Mouse (Mus musculus) midbrain, embryonic 14.5 days (tissue): ENCODE results near the gene Ulk4. TPM values are rescaled to one million over a fixed set of nuclear protein-coding genes. Genes with fewer than 3 reads are reported as not detected.
"Not testable (repeated sequence)": the region's sequence is repeated elsewhere in the genome, so short reads cannot be mapped to it uniquely, and the experiment has no call there.

ENCODE experiments used
- ATAC-seq: fragments of 200-750 bp; cut with Nextera tagmentation; 2 replicates; pipeline ENCODE4 v1.8.0; 2017; ENCODE audit warnings: moderate number of reproducible peaks, moderate library complexity; ENCODE audit not compliant: low FRiP score, low TSS enrichment
- DNase-seq: peaks from one replicate; pipeline ENCODE4 v3.0.0-alpha.2; 2015
- H3K27ac ChIP-seq: fragments of 300-500 bp; sonication (generic); replicated peaks from 2 replicates; pipeline ENCODE4 v1.5.1; 2014; ENCODE audit warnings: mild to moderate bottlenecking, low read depth, low read length, moderate library complexity
- H3K27me3 ChIP-seq: fragments of 300-500 bp; sonication (generic); 2 replicates; pipeline ENCODE4 v1.6.1; 2014; ENCODE audit warnings: low read length, control low read depth, mixed read lengths; ENCODE audit not compliant: control insufficient read depth, insufficient read depth
- H3K36me3 ChIP-seq: fragments of 300-500 bp; sonication (generic); 2 replicates; pipeline ENCODE4 v1.6.1; 2014; ENCODE audit warnings: low read length, control low read depth; ENCODE audit not compliant: control insufficient read depth, insufficient read depth
- H3K4me1 ChIP-seq: fragments of 300-500 bp; sonication (generic); 2 replicates; pipeline ENCODE4 v1.6.1; 2014; ENCODE audit warnings: mild to moderate bottlenecking, antibody characterized with exemption, low read length, control low read depth; ENCODE audit not compliant: control insufficient read depth, insufficient read depth
- H3K4me2 ChIP-seq: fragments of 300-500 bp; sonication (generic); 2 replicates; pipeline ENCODE4 v1.6.1; 2014; ENCODE audit warnings: mild to moderate bottlenecking, low read length, moderate library complexity
- H3K4me3 ChIP-seq: fragments of 300-500 bp; sonication (generic); replicated peaks from 2 replicates; pipeline ENCODE4 v1.5.1; 2014; ENCODE audit warnings: low read depth, low read length
- H3K9ac ChIP-seq: fragments of 300-500 bp; sonication (generic); replicated peaks from 2 replicates; pipeline ENCODE4 v1.6.1; 2014; ENCODE audit warnings: mild to moderate bottlenecking, low read length, moderate library complexity
- H3K9me3 ChIP-seq: fragments of 300-500 bp; sonication (generic); 2 replicates; pipeline ENCODE4 v1.6.1; 2016; ENCODE audit warnings: low read length, control low read depth, mixed read lengths; ENCODE audit not compliant: control insufficient read depth
- WGBS: fragments of 180-500 bp; shearing (Covaris S2); extraction: QIAGEN DNeasy Blood & Tissue Kit; methylation state at CpG from one replicate; pipeline ENCODE4 v1.1.7; 2014; 5-methylcytosine and 5-hydroxymethylcytosine counted together
- polyA plus RNA-seq: library from polyadenylated mRNA; unstranded; fragments of >200 nt; fragmentation: Nextera tagmentation; extraction: Ambion mirVana; gene quantifications from 2 replicates; pipeline ENCODE4 v1.2.1, GENCODE M21; 2014

Gene Ulk4
- polyA plus RNA-seq, 1 experiment from 2014 or later = 75.7 TPM

DNA sequence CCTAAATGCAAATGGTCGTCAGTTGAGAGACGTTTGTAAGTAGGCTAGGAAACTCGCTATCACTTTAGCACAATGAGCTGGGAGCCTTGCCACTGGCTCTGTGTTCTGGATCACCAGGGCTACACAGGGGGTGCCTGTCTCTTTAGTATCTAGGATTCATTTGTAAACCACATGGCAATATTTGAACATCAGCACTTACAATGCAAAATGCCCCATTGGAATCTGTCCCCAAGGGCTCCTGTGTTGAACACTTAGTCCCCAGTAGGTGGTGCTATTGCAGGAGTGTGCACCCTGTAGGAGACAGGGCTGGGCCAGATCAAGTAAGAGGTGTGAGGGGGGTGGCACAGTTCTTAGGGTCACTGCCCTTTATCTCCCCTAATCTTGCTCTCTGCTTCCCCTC lies 217.7 kb downstream of the Ulk4 start:
- Histone ChIP-seq H3K27me3 (no peaks in the 10 kb centered on the region), H3K4me3 (no peak overlapping the region), H3K27ac (no peak overlapping the region), H3K36me3 (no peaks in the 10 kb centered on the region), H3K4me2 (no peak overlapping the region), H3K9ac (no peak overlapping the region), H3K4me1 (peaks cover 23% of the 10 kb centered on the region), H3K9me3 (no peaks in the 10 kb centered on the region)
- no peak for ATAC-seq
- WGBS = 94% methylated on average over 3 of the region's 3 CpGs
- peak; percentile 31 for DNase-seq

DNA sequence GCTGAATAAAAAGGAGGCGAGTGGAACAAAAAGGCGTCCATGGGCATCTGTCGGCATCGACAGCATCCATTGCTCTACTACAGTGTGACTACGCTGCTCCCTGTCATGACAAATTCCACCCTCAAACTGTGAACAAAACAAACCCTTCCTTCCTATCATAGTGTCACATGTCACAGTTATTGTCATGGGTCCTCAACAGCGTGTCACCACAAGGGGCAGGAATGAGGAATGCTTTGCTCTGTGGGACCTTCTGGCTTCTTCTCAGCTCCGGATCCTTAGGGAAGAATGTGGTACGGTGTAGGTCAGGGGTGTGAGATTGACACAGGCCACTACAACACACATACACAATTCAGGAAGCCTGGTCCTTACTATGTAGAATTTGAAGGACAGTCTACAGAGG lies 218.5 kb downstream of the Ulk4 start:
- H3K9me3 ChIP-seq = no peaks in the 10 kb centered on the region
- H3K4me3 ChIP-seq = no peak overlapping the region
- peaks cover 23% of the 10 kb centered on the region for H3K4me1 ChIP-seq
- WGBS = 64% methylated on average over 8 of the region's 8 CpGs
- no peaks in the 10 kb centered on the region for H3K27me3 ChIP-seq
- no peak for DNase-seq
- H3K27ac ChIP-seq = no peak overlapping the region
- no peak overlapping the region for H3K9ac ChIP-seq
- no peaks in the 10 kb centered on the region for H3K36me3 ChIP-seq
- no peak overlapping the region for H3K4me2 ChIP-seq
- no peak for ATAC-seq

DNA sequence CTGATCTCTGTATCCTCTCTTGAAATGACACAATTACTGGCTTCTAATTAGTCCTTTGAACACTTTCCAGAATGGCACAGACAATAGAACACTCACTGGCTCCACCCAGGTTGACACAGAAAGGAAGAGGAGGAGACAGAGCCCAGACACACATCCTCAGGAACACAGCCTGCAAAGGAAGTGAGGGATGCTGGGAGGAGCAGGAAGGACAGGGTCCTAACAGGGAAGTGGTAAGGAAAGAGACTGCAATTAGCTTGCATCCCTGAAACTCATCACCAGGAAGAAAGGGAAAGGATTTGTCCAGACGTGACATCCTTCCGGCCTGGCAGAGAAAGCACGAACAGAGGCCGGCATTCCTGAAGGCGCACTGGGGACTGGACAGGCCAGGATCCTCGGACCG lies 218.9 kb downstream of the Ulk4 start:
- Histone ChIP-seq H3K4me3 (no peak overlapping the region), H3K9ac (no peak overlapping the region), H3K36me3 (no peaks in the 10 kb centered on the region), H3K27ac (no peak overlapping the region), H3K4me2 (no peak overlapping the region), H3K27me3 (no peaks in the 10 kb centered on the region), H3K9me3 (no peaks in the 10 kb centered on the region), H3K4me1 (peaks cover 23% of the 10 kb centered on the region)
- peak; percentile 21 for DNase-seq
- WGBS = 71% methylated on average over 7 of the region's 7 CpGs
- no peak for ATAC-seq

DNA sequence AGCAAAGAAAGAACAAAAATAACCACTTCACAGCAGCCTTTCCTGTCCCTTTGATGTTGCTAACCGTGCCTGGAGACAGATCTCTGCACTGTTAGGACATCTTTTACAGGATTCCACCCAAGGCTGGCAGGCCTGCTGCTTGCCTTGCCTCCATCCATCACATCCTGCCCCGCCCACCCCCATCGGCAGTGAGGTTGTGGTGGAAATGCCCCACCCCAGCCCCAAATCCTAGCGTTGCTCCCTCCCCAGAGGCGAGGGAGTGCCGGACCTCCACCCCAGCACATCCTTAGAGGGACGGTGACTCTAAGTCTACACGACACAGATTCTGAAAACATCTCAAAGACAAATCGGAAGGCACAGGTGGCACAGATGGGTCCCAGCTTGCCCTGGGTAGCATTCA lies 219.6 kb downstream of the Ulk4 start:
- H3K27ac ChIP-seq = no peak overlapping the region

DNA sequence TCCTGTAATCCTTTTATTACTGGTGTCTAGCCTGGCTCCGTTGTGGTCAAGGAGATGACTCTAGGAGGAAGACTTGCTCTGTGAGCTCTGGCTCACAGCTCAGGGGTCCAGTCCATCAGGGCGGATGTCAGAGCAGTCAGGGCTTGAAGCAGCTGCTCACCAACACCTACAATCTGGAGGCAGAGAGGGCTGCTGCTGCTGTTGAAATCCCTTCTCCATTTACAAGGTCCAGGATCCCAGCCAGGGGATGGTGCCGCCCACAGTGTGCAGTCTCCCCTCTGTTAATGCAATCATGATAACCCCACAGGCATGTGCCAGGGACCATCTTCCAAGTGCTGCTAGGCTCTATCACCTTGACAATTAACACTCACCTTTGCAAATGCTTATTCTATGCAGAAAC lies 220.5 kb downstream of the Ulk4 start:
- H3K4me3 ChIP-seq = no peak overlapping the region
- no peaks in the 10 kb centered on the region for H3K27me3 ChIP-seq
- no peak overlapping the region for H3K4me2 ChIP-seq
- WGBS = 82% methylated on average over 3 of the region's 3 CpGs
- no peaks in the 10 kb centered on the region for H3K9me3 ChIP-seq
- H3K4me1 ChIP-seq = peaks cover 7% of the 10 kb centered on the region
- H3K9ac ChIP-seq = no peak overlapping the region
- no peak overlapping the region for H3K27ac ChIP-seq
- no peak for DNase-seq
- ATAC-seq = no peak
- no peaks in the 10 kb centered on the region for H3K36me3 ChIP-seq

More for the DNA sequence above, 219.6 kb downstream of the Ulk4 start:
- 73% methylated on average over 9 of the region's 9 CpGs for WGBS
- H3K4me3 ChIP-seq = no peak overlapping the region
- no peak overlapping the region for H3K4me2 ChIP-seq
- H3K36me3 ChIP-seq = no peaks in the 10 kb centered on the region
- H3K9me3 ChIP-seq = no peaks in the 10 kb centered on the region
- H3K9ac ChIP-seq = no peak overlapping the region
- no peak for ATAC-seq
- no peaks in the 10 kb centered on the region for H3K27me3 ChIP-seq
- H3K4me1 ChIP-seq = peaks cover 16% of the 10 kb centered on the region
- DNase-seq = no peak

DNA sequence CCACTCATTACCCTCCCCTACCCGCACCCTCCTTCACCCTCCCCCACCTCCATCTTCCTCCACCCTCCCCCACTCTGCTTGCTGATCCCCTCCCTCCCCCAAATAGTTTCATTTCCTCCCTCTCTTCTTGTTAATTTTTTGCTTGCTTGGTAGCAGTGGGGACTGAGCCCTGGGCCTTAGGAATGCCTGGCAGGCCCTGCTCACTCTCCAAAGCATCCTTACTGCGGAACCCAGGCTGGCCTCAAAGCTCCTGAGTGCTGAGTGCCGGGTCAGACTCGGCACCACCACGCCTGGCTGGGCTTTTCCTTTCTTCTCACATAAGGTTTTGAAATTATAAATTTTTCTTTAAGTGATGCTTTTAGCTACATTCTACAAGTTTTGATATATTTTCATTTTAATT lies 221.0 kb downstream of the Ulk4 start:
- no peak for DNase-seq
- Histone ChIP-seq H3K9me3 (no peaks in the 10 kb centered on the region), H3K4me1 (peaks cover 2% of the 10 kb centered on the region), H3K36me3 (no peaks in the 10 kb centered on the region), H3K27me3 (no peaks in the 10 kb centered on the region), H3K27ac (no peak overlapping the region), H3K9ac (no peak overlapping the region), H3K4me3 (no peak overlapping the region), H3K4me2 (no peak overlapping the region)
- ATAC-seq = no peak
- WGBS = 76% methylated on average over 5 of the region's 5 CpGs

DNA sequence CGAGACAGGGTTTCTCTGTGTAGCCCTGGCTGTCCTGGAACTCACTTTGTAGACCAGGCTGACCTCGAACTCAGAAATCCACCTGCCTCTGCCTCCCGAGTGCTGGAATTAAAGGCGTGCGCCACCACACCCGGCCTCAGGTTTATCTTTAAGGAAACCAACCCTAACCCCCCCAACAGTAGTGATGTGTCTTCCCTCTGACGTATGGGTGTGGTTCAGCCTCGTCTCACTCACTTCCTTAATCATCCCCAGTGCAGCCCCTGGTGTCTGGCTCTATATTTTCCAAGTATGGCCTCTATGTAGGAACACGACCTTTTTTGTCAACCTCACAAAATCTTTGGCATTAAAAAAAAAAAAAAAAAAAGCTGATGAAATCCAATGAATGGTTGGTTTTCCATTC lies 231.3 kb downstream of the Ulk4 start:
- not testable (repeated sequence) for H3K9ac ChIP-seq, H3K4me3 ChIP-seq, DNase-seq, H3K27me3 ChIP-seq, H3K9me3 ChIP-seq, H3K4me2 ChIP-seq, H3K4me1 ChIP-seq, H3K36me3 ChIP-seq, H3K27ac ChIP-seq, ATAC-seq
- 89% methylated on average over 9 of the region's 9 CpGs for WGBS

DNA sequence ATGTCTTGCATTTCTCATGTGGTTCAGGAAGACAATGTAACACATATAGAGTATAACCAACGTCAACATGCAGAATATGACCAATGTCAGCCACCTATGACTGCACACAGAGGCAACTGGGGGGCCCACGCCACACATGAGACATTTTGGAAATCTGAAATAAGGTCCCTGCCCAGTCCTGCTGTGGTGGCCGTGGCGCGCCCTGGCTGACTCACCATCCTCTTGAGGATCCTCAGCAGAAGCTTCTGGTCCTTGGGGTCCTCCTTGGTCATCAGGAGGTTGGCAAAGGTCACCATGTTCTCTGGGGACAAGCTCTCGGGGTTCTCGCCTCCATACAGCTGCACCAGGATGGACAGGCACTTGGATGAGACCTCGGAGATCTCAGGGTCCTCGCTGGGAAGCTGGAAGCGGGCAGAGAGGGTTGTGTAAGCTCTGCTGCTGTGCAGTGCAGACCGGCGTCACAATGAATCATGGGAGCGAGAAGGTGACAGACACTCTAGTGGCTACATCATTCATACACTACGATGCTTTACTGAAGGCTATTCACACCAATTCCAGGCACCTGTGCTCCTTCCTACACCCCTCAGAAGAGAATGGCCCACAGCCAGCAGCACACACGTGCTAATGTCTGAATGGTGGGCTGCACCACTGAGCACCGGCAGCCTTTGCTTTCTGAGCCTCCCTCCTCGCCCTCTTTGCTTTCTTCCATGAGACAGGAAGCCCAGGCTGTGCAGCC lies 232.4 kb downstream of the Ulk4 start:
- Histone ChIP-seq H3K36me3 (no peaks in the 10 kb centered on the region), H3K27ac (no peak overlapping the region), H3K9ac (no peak overlapping the region), H3K4me2 (no peak overlapping the region), H3K27me3 (no peaks in the 10 kb centered on the region), H3K4me1 (peaks cover 4% of the 10 kb centered on the region; the same call in 1 of the 2 replicates), H3K4me3 (no peak overlapping the region), H3K9me3 (no peaks in the 10 kb centered on the region)
- 82% methylated on average over 17 of the region's 17 CpGs for WGBS
- ATAC-seq (no peak), DNase-seq (no peak)

DNA sequence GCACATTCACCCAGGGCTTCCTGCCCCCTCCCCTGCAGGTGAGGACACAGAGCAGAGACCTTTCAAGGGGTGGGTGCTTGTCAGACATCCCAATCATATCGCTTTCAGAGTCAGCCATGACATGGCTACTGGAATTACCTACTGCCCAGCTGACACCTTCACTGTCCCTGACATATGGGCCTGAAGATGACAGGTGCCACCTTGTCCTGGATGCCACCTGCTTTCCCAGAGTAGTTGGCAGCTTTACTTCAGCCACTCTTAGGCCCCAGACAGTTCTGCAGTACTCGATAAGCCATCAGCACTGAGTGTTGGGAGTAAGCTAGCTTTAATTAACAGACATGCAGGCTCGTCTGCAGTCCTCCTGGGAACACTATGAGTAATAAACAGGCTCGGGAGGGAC lies 234.0 kb downstream of the Ulk4 start:
- H3K27ac ChIP-seq = no peak overlapping the region
- no peak for ATAC-seq
- no peaks in the 10 kb centered on the region for H3K36me3 ChIP-seq
- peaks cover 19% of the 10 kb centered on the region for H3K4me1 ChIP-seq
- WGBS = 85% methylated on average over 4 of the region's 4 CpGs
- H3K4me3 ChIP-seq = no peak overlapping the region
- H3K9me3 ChIP-seq = no peaks in the 10 kb centered on the region
- H3K9ac ChIP-seq = no peak overlapping the region
- no peak overlapping the region for H3K4me2 ChIP-seq
- H3K27me3 ChIP-seq = no peaks in the 10 kb centered on the region
- DNase-seq = no peak
